Mouse (Mus musculus): Measurements from ENCODE around the gene Bzw1.

DNA sequence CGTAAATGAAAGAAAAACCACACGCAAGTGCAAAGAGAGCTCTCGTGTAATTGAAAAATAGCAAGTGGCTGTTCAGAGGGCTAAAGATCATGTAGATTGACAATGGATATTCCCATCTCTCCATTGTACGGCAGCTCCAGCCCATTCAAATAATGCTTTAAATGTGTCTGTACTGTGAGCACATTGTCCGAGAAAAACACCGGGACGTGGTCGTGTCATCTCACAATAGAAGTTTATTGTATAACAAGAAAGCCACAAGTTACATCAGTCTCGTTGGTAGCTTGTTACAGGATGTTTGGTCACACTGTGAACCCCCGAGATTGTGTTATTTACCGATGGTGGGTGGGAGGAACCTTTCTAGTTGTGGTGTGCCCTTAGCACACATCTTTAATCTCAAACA is 53.2 kb downstream of the Bzw1 start:
- TF ChIP-seq CTCF (IDR thresholded peaks at IDR 0.05) (no peak), EP300 (IDR thresholded peaks at IDR 0.05) (no peak)

Measured in lung, postnatal 0 days (tissue).